Mouse (Mus musculus) liver, postnatal 0 days (tissue): ENCODE measurements around the gene Anxa3. TPM values are rescaled to one million over a fixed set of nuclear protein-coding genes. Genes with fewer than 3 reads are reported as not detected.
A peak's percentile ranks its signal among the peaks of the same experiment; 100 is the strongest.

Source experiments
- ATAC-seq: fragments of 200-750 bp; cut with Nextera tagmentation; 2 replicates; pipeline ENCODE4 v1.8.0; 2017; ENCODE audit warnings: mild to moderate bottlenecking, moderate library complexity
- DNase-seq: peaks from one replicate; pipeline ENCODE4 v3.0.0-alpha.2; 2016
- H3K27ac ChIP-seq: fragments of 300-500 bp; sonication (generic); 2 replicates; pipeline ENCODE4 v1.5.1; 2014; ENCODE audit warnings: antibody characterized with exemption, moderate library complexity, mild to moderate bottlenecking, low read depth
- H3K27me3 ChIP-seq: fragments of 300-500 bp; sonication (generic); 2 replicates; pipeline ENCODE4 v1.6.1; 2014; ENCODE audit warnings: low read length, control low read depth, mixed read lengths; ENCODE audit not compliant: insufficient read depth
- H3K36me3 ChIP-seq: fragments of 300-500 bp; sonication (generic); replicated peaks from 2 replicates; pipeline ENCODE4 v1.6.1; 2014; ENCODE audit warnings: mild to moderate bottlenecking, control low read depth, low read length, moderate library complexity, mixed read lengths; ENCODE audit not compliant: insufficient read depth
- H3K4me1 ChIP-seq: fragments of 300-500 bp; sonication (generic); 2 replicates; pipeline ENCODE4 v1.6.1; 2014; ENCODE audit warnings: antibody characterized with exemption, mild to moderate bottlenecking, control low read depth; ENCODE audit not compliant: insufficient read depth
- H3K4me2 ChIP-seq: fragments of 300-500 bp; sonication (generic); 2 replicates; pipeline ENCODE4 v1.6.1; 2014; ENCODE audit warnings: low read depth, mild to moderate bottlenecking, low read length, moderate library complexity, mixed read lengths
- H3K4me3 ChIP-seq: fragments of 300-500 bp; sonication (generic); 2 replicates; pipeline ENCODE4 v1.5.1; 2014; ENCODE audit warnings: low read depth, low read length
- H3K9ac ChIP-seq: fragments of 300-500 bp; sonication (generic); replicated peaks from 2 replicates; pipeline ENCODE4 v1.6.1; 2014; ENCODE audit warnings: mild to moderate bottlenecking, moderate library complexity
- H3K9me3 ChIP-seq: fragments of 300-500 bp; sonication (generic); 2 replicates; pipeline ENCODE4 v1.6.1; 2016; ENCODE audit warnings: mild to moderate bottlenecking, control low read depth, low read length, mixed read lengths
- CTCF ChIP-seq: sonication (generic); IDR thresholded peaks from 2 replicates; pipeline ENCODE4 v1.5.1; 2016; ENCODE audit warnings: antibody characterized with exemption, low read depth
- EP300 ChIP-seq: IDR thresholded peaks from 2 replicates; pipeline ENCODE4 v1.6.1; 2016; ENCODE audit warnings: antibody characterized with exemption, low read depth, mild to moderate bottlenecking
- WGBS: fragments of 180-500 bp; shearing (Covaris S2); extraction: QIAGEN DNeasy Blood & Tissue Kit; methylation state at CpG from one replicate; pipeline ENCODE4 v1.1.7; 2014; ENCODE audit not compliant: insufficient replicate concordance; 5-methylcytosine and 5-hydroxymethylcytosine counted together
- polyA plus RNA-seq: library from polyadenylated mRNA; unstranded; fragments of >200 nt; fragmentation: Nextera tagmentation; extraction: Ambion mirVana; gene quantifications from 2 replicates; pipeline ENCODE4 v1.2.1, GENCODE M21; 2015

The Anxa3 gene
- polyA plus RNA-seq, 1 experiment from 2014 or later = 21.8 TPM

GRCm38 (mm10) chr5:96854350-96854749 lies 61.2 kb downstream of the Anxa3 start:
- H3K9me3 ChIP-seq = no peaks in the 10 kb centered on the region
- TF ChIP-seq EP300 (no peak), CTCF (peak; percentile 64)
- no peak overlapping the region for H3K27ac ChIP-seq
- no peaks in the 10 kb centered on the region for H3K36me3 ChIP-seq
- H3K4me2 ChIP-seq = no peak overlapping the region
- WGBS = 55% methylated on average over 3 of the region's 3 CpGs
- no peaks in the 10 kb centered on the region for H3K4me1 ChIP-seq
- no peak for ATAC-seq
- no peak for DNase-seq
- H3K27me3 ChIP-seq = no peaks in the 10 kb centered on the region
- no peak overlapping the region for H3K9ac ChIP-seq
- H3K4me3 ChIP-seq = no peak overlapping the region

- Histone ChIP-seq H3K27ac (no peak overlapping the region), H3K4me1 (0 out of 2 replicates have a peak, but pooled peaks cover 2% of the 10 kb centered on the region), H3K9ac (no peak overlapping the region), H3K4me2 (no peak overlapping the region), H3K4me3 (no peak overlapping the region), H3K9me3 (no peaks in the 10 kb centered on the region), H3K27me3 (no peaks in the 10 kb centered on the region), H3K36me3 (no peaks in the 10 kb centered on the region)
- TF ChIP-seq CTCF (no peak), EP300 (no peak)
- 78% methylated on average over 1 of the region's 1 CpGs for WGBS
- DNase-seq (no peak), ATAC-seq (no peak)
Observed at GRCm38 (mm10) chr5:96859938-96860337, 66.8 kb downstream of the Anxa3 start.

DNA sequence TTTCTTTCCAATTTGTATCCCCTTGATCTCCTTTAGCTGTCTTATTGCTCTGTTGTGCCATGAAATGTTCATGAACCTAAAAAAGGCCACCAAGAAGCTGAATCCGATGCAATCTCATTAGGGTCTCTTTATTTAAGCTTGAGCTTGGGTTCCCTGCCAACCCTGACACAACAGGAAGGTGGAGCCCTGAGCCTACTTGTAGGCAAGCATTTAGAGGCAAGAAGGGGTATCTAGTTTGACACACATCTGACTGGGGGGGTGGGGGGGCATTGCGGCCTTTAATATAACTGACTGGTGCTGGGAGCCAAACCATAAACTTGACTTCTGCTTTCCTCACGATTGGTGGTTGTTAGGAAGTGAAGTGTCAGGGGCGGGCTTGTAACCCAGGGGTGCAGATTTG lies 74.0 kb downstream of the Anxa3 start:
- no peak for TF ChIP-seq EP300
- no peak for TF ChIP-seq CTCF
- Histone ChIP-seq H3K9me3 (no peaks in the 10 kb centered on the region), H3K27me3 (no peaks in the 10 kb centered on the region), H3K4me1 (no peaks in the 10 kb centered on the region), H3K9ac (no peak overlapping the region), H3K4me3 (no peak overlapping the region), H3K27ac (no peak overlapping the region), H3K36me3 (no peaks in the 10 kb centered on the region), H3K4me2 (no peak overlapping the region)
- DNase-seq = no peak
- ATAC-seq = no peak
- 50% methylated on average over 4 of the region's 4 CpGs for WGBS

- Histone ChIP-seq H3K27ac (no peak overlapping the region), H3K27me3 (no peaks in the 10 kb centered on the region), H3K36me3 (no peaks in the 10 kb centered on the region), H3K4me3 (no peak overlapping the region), H3K9ac (no peak overlapping the region), H3K9me3 (no peaks in the 10 kb centered on the region), H3K4me1 (no peaks in the 10 kb centered on the region), H3K4me2 (no peak overlapping the region)
- ATAC-seq = no peak
- DNase-seq = no peak
- TF ChIP-seq CTCF (no peak), EP300 (no peak)
- 49% methylated on average over 6 of the region's 6 CpGs for WGBS
Observed at GRCm38 (mm10) chr5:96868893-96869292, 75.8 kb downstream of the Anxa3 start.

- no peak for DNase-seq
Observed at GRCm38 (mm10) chr5:96870996-96871395, 77.9 kb downstream of the Anxa3 start.

GRCm38 (mm10) chr5:96878178-96878577 lies 85.0 kb downstream of the Anxa3 start:
- WGBS = 91% methylated on average over 1 of the region's 1 CpGs
- Histone ChIP-seq H3K27ac (no peak overlapping the region), H3K9ac (no peak overlapping the region), H3K36me3 (no peaks in the 10 kb centered on the region), H3K4me3 (no peak overlapping the region), H3K27me3 (no peaks in the 10 kb centered on the region), H3K9me3 (peaks cover 3% of the 10 kb centered on the region; the same call in 1 of the 2 replicates), H3K4me1 (no peaks in the 10 kb centered on the region), H3K4me2 (no peak overlapping the region)
- peak; percentile 57 for ATAC-seq
- peak; percentile 76 for DNase-seq
- no peak for TF ChIP-seq EP300
- TF ChIP-seq CTCF = peak; percentile 85

More at GRCm38 (mm10) chr5:96870996-96871395, 77.9 kb downstream of the Anxa3 start:
- no peak overlapping the region for H3K9ac ChIP-seq
- no peak for TF ChIP-seq CTCF
- TF ChIP-seq EP300 = no peak
- no peaks in the 10 kb centered on the region for H3K36me3 ChIP-seq
- 88% methylated on average over 12 of the region's 12 CpGs for WGBS
- no peak for ATAC-seq
- no peaks in the 10 kb centered on the region for H3K9me3 ChIP-seq
- H3K27me3 ChIP-seq = no peaks in the 10 kb centered on the region
- no peaks in the 10 kb centered on the region for H3K4me1 ChIP-seq
- H3K4me2 ChIP-seq = no peak overlapping the region
- no peak overlapping the region for H3K4me3 ChIP-seq
- no peak overlapping the region for H3K27ac ChIP-seq
